Mouse (Mus musculus): ENCODE measurements around the gene Kctd18.

Kctd18 gene

DNA sequence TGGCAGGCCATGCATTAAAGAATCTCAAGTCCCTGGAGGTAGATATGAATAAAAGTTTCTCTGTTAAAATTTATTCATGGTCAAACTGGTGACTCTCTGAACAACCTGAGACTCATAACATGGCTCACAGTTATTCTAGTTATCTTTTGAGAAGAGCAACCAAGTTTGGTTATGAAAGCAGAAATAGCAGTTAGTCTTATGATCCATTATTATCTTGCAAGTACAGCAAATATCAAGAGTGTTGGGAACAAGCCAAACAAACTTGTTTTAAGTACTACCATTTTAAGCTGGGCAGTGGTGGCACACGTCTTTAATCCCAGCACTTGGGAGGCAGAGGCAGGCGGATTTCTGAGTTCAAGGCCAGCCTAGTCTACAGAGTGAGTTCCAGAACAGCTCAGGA lies 27.5 kb downstream of the Kctd18 start:
- in situ Hi-C loops (cut with MboI) = no loop called here

DNA sequence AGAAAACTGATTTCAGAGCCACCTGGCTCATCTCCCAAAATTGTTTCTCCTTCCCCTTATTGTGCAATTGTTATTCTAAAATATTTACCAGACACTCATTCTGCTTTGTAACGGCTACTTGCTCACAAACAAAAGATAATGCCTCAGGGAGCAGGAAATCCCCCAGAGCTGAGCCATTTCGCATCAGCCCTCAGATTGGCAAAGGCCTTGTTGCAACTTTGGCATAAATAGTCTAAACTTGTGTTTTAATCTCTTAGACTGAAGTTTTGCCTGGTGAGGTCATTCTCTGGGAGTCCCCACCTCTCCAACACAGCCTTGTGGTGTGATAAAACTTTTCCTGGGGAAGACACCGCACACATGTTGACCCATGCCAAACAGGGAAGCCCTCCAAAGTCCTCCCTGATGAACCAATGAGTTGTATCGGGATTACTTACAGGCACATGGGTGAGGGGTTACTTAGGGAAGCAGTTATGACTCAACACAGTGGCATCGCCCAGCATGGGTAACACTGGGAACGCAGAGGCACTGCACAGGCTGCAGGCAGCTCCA lies 29.6 kb downstream of the Kctd18 start:
- in situ Hi-C loops (cut with MboI) = no loop called here

DNA sequence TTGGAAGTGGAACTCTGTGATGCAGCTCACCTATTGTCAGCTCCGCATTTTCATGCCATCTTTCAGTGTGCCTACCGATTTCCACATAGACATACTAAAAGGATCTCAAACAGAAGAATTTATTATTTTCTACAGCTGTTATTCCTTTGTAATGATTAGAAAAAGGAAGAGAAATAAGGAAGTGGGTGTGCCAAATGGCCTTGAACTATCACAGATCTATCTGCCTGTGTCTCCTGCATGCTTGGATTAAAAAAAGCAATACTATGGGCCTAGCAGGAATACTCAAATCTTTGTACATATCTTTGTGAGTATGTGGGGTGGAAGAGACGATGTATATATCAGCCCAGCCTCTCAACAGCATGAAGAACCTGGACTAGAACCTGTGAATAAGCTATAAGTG lies 41.9 kb downstream of the Kctd18 start:
- in situ Hi-C loops (cut with MboI) = no loop called here

DNA sequence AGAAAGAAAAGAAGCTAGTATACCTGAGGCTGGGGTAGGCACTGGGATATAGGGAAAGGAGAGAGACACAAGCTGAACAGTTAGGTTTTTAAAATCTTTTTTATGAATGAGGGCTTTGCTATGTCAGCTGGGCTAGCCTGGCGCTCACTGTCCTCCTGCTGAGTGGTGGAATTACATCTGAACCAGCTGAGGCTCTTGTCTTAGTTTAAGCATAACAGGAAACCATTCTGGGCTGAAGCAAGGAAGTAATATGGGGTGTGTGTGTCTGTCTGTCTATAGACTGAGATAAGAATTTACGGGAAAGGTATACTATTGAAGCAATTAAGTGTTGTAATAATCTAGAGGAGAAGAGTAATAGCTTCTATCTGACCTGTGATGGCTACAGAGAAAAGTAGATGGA lies 47.2 kb downstream of the Kctd18 start:
- in situ Hi-C loops (cut with MboI) = no loop called here

DNA sequence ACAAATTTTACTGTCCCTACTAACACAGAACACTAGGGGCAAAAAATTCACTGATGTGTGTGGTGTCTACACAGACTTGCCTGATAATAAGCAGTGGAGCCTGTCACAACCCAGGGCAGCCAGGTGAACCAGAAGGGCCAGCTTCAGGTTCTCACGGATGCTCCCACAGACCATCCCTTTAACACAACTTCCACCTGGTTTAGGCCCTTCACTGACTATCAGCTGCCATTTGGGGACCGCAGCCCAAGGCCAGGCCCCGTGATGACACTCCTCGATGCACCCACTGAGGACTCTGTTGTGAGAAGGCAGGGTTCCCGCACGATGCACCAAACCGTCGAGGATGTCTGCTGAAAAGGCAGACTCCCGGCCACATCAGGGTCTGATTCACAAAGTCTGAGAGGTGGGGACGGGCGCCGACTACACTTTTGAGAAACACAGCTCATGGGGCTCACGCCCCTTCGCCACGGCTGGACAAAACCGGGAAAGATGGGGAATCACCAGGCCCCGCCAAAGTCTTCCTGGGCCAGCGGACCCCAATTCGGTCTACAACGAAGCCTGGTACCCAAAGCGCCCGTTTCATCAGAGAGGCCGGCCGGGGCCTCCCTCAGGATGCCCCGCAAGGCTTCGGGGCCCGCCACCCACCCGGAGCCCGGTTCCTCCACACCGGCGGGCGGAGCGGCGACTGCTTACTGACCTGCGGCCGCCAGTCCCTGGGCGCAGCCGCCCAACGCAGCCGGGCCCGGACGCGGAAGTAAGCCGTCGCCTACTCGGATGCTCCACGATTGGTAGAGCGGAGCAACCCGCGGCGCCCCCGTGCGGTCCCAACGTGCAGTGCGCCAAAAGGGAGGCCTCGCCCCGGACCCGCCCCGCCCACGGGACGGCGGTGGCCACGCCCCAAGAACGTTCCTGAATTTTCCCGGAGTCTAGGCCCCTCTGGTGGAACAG lies 49.2 kb downstream of the Kctd18 start:
- in situ Hi-C loops (cut with MboI) = no loop called here

DNA sequence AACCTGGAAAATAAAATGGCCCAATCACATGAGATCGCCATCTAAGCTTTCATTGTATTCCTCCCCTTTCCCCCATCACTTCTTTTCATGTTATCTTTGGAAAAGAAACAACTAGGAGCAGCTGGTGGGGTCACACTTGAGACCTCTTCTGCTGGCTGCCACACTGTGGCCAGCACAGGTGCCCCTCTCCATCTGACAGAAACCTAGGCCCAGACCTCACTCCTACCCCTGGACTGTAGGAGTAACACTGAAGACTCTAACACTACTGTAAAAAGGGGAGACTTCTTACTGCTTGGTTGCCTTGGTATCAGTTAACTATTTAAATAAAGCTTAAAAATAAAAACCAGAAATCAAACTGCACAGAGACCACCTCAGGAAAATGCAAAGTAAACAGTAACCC lies 63.0 kb downstream of the Kctd18 start:
- in situ Hi-C loops (cut with MboI) = no loop called here

DNA sequence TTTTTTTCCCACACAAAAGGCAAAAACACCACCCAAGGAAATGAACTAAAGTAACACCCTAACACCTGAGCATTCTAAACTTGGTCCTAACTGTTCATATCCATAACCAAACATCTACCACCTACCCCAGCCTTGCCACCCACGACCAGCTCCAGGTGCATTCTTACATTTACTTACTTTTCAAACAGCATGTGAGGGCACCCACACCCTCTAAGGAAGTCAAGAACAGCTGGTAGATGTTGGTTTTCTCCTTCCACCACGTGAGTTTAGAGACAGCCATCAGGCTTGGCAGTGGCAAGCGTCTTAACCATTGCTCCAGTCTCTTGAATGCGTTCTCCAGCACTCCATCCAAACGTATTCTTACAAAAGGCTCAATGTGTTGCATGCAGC lies 64.4 kb downstream of the Kctd18 start:
- in situ Hi-C loops (cut with MboI) = no loop called here

DNA sequence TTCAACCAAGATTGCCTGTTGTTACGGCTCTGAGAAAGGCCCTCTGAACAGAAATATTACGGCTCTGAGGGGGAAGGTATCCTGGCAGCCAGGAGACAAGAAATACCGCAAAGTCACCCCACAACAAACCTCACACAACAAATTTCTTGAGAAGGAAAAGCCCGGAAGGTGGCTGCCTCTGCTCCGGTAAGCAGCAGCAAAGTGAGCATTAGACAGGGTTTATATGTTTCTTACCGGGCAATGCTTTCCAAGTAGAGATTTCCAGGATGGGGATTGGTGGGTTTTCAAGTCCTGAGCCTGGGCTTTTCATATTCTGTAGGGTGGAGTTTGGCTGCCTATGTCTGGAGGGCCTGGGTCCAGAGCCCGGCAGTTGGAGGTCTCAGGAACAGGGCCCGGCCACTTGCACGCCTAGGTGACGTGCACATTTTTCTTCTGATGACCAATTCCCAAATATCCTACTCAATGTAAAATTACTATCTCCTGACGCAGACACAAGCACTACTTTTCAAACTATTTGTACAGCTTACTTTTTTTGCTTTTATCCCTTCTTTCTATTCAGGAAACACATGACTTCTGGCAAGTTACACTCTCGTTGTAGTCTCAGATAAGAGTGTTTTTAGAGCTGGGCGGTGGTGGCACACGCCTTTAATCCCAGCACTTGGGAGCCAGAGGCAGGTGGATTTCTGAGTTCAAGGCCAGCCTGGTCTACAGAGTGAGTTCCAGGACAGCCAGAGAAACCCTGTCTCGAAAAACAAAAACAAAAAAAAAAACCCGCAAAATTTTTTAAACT lies 65.0 kb downstream of the Kctd18 start:
- in situ Hi-C loops (cut with MboI) = no loop called here

DNA sequence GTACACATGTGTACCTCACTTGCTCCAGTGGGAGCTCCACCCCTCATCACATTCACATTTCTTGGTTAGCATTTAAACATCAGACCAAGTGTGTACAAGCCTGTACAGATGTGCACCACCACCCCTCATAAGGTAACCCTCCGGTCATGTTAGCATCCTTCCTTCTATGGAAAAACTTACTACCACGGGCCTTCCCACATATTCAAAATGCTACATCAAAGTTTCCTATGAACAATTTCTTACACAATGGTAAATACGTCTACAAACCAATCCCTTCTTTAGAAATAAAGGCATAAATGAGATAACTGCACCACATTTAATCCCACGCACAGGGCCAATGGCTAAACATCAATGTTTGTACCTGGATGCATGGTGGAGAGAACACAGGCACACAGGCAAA lies 66.2 kb downstream of the Kctd18 start:
- in situ Hi-C loops (cut with MboI) = no loop called here

DNA sequence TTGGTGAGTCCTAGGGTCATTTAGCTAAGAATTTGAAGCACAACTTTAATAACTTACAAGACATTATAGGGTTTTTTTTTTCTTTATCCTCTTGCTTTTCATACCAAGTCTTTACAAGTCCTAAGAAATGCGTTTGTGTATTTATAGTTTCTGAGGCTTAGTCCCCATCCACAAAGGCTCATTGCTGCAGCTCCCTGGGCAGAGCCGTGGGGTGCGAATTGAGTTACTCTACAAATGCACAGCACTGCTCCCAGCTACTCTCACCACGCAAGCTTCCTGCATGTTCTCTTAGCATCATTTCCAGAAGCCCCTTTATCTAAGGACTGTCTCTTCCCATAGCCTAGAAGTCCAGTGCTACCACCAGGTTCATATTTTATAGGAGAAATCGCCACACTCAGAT lies 69.0 kb downstream of the Kctd18 start:
- in situ Hi-C loops (cut with MboI) = no loop called here

DNA sequence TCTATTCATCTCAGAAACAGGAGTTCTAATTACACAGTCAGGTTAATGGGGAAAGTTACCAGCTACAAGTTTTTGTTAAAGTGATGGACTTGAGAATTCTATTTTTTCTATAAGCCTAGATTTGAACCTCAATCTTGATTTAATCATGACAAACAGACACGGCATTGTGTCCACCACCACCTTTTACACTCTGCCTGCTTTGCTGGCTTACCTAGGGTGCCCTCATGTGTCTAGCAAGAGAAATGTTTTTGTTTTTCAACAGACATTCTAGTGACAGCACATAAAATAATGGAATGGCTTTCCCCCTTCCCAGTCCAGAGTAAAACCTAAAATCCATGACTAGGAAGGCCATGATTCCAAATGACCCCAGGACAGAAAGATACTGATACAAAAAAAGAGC lies 69.6 kb downstream of the Kctd18 start:
- in situ Hi-C loops (cut with MboI) = no loop called here

DNA sequence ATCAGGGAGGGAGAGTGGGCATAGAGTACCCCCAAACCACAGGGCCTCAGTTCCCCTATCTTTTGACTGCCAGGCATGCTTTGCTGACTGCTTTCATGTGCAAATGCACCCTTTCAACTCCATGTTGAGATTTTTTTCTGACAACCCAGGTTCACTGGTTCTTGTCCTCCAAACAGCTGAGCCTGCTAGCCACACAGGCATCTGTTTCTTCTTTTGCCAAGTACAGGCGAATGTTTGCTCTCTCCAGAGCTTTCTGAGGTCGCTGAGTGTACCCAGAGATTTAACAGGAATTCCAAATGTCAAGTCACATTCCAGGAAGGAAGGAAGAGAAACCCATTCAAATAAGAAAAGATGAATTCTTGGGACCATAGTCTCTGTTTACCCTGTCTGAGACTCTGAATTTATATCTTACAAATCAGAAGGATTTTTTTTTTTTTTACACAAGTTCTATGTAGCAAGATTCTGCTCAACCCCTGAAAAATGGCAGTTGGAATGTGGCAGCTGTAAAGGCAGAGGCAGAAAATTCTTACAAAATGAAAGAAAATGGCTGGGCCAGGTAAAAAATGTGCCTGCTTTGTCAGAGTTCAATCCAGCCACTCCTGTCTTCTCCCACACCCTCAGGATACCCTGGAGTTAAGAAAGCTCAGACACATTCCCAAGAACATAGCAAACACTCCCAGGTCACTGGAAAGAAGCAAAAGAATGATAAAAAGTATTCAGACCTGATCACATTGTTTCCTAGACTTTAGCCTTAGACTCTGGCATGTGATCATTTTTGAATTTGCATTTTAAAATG lies 71.0 kb downstream of the Kctd18 start:
- in situ Hi-C loops (cut with MboI) = no loop called here

DNA sequence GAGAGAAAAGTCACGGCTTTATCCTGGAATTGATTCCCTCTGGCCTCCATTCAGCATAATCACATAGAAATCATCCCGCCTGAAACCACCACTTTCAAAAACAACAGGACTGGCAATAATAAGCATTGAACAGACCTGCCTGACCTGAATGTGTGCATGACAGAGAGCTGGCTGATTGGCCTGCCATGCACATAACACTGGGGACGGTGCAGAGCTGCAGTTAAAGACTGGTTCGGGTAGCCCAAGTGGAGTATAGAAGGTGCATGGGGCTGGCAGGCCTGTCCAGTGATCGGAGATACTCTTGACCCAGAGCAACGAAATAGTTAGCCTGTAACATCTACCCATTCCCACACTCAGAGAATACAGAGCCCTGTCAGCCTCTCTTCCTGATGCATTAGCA lies 76.5 kb downstream of the Kctd18 start:
- in situ Hi-C loops (cut with MboI) = no loop called here

DNA sequence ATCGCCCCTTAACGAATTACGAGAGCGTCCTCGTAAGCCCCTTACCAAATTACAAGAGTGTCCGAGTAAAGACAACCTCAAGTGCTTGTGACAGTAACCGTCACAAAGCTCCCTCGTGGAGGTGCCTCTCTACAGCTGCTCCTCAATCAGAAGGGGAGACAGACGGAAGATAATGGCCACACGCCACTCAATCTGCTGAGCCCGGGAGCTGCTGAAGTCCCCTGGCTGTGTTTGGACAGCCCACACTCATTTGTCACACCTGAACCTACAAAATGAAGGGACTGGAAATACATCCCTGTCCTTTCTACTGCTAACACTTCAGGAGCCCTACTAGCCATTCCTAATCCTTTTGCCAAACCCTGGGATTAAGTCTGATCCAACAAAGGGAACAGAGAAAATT lies 77.0 kb downstream of the Kctd18 start:
- in situ Hi-C loops (cut with MboI) = no loop called here

DNA sequence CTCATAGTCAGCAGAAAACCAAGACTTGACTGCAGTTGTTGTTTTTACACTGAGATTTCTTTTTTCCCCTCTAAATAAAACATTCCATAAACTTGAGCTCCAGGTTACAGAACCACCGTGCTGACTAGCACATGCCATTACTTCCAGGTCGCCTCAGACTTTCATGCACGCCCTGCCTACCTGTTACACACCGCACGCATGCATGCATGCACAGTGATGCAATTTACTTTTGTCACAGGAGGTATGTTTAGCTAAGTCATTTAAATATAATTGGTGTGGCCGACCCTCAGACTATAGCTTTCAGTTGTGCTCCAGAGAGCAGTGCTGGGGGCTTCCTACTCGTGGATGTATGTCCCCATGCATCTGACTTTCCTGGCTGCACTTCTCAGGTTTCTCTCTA lies 77.7 kb downstream of the Kctd18 start:
- in situ Hi-C loops (cut with MboI) = no loop called here

DNA sequence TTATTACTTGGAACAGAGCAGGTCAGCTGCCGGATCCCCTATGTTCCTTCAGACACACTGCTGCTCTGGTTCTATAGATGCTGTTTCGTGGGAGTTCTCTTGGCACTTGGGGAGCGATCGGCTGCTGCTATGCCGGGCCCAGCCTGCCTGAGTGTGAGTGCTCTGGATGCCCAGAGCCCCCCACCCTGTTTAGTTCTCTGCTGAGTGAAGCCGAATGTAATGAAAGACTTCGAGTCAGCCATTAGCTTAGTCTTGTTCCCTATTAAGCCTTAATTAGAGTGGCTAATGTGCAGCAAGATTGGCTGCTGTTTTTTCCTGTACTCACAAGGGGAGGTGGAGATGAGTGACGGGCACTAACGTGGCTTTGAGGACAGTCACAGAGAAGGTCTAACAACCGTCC lies 78.1 kb downstream of the Kctd18 start:
- in situ Hi-C loops (cut with MboI) = no loop called here

DNA sequence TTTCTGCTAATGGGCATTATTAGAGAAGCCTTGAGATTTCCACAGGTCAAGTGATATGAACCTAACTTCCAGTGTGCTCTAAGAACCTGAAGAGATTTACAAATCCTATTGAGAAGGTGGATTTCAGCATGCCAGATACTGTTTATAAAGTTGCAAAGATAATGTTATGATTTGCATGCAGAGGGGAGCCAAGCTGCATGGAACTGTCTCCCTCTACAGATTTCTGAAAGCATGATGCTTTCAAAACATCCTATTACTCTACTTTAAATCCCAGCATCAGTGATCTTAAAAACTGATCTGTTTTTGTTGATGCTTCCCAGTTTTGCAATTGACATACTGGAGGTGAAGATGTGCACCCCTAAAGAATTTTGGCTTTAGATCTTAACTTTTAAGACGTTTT lies 84.5 kb downstream of the Kctd18 start:
- in situ Hi-C loops (cut with MboI) = no loop called here

DNA sequence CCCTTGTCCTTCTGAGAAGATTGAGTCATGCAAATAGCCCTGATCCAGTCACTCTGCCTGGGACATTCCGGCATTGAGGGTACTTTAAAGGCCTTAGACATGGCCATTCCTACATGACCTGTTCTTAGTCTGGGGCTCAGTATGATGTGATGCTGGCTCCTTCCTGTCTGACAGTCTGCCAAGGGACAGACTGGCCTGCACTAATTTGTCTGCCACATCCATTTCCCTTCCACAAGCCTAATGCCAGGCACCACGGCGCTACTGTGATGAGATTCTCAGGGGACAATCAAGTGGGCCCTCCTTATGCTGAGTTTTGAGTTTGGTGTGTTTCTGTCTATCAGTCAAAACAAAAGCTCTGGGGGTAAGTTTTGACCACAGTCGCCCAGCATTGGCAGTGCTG lies 100.2 kb downstream of the Kctd18 start:
- in situ Hi-C loops (cut with MboI) = no loop called here

DNA sequence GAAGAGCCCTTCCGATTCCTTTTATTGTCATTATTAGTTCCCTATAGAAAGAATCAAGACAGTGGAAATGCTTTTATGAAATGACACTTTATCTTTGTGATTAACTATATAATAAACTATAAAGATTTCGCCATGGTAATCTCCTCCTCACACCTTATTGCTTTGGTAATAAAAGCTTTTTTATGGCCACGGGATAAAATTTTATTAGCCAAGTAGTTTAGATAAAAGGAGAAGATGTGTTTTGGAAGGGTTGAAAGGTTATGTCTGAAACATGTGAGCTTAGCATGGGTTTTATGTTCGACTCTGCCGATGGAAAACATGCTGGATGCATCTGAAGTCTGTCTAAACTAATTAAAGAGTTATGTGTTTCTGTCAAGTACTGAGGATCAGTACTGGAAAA lies 101.4 kb downstream of the Kctd18 start:
- in situ Hi-C loops (cut with MboI) = no loop called here

DNA sequence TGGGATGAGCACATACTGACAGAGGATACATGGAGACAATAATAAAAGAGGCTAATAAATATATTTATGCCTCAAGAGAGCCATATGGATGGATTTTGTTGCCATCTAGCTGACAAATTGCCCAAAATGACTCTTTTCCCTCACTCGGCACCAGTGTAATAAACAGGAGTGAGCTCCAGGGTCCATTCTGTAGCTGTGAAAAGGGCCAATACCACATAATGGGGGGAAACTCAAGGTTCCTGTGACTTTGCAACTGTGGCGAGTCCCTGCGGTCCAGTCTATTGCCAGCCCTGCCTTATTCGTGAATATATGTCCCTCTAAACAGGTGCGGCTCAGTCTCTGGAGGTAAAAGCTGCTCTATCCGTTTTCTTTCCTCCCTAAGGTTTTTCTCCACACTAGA lies 107.2 kb downstream of the Kctd18 start:
- in situ Hi-C loops (cut with MboI) = no loop called here

DNA sequence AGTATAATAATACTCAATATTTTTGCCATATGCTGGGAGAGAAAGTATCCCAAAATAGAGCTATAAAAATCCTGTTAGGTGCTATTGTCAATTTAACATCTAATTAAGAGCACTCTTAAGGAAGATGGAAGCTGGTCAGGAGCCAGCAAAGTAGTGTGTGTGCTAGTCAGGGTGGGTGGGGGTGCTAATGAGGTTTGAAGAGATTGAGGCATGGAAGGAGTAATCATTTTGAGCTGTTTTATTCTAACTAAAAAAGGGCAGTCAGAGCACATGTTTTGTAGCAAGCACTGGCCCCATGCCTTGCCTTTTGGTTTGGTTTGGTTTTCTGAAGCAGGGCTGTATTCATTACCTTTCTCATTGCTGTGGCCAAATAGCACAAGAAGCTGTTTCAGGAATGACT lies 112.4 kb downstream of the Kctd18 start:
- in situ Hi-C loops (cut with MboI) = no loop called here

DNA sequence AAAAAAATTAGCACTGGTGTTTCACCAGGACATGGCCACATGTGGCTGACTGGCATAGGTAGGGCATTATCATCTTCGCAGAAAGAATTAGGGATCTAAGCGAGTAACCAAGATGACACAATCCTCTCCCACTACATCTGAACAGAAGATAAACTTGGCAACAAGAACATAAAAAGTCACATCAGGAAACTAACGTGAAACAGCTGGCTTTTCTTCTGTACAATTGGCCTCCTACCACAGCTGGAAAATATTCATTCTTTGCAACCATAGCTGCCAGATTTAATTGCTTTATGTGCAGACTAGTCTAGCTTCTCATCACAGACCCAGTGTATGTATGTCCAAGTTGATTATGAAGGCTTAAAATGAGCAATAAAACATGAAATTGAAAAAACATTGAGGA lies 112.8 kb downstream of the Kctd18 start:
- in situ Hi-C loops (cut with MboI) = no loop called here

All from mature B cell (primary cell).